Mouse (Mus musculus): ENCODE measurements around the gene Mkrn1.
"Not testable (repeated sequence)": the region's sequence is repeated elsewhere in the genome, so short reads cannot be mapped to it uniquely, and the experiment has no call there.

Gene Mkrn1

GRCm38 (mm10) chr6:39419851-39420721 is at the start of gene Mkrn1:
Gene Mkrn1, minus strand, starts transcription at chr6:39420462.
- ATAC-seq (ENCODE audit: insufficient number of reproducible peaks, low FRiP score, low TSS enrichment) = peak; percentile 93

DNA sequence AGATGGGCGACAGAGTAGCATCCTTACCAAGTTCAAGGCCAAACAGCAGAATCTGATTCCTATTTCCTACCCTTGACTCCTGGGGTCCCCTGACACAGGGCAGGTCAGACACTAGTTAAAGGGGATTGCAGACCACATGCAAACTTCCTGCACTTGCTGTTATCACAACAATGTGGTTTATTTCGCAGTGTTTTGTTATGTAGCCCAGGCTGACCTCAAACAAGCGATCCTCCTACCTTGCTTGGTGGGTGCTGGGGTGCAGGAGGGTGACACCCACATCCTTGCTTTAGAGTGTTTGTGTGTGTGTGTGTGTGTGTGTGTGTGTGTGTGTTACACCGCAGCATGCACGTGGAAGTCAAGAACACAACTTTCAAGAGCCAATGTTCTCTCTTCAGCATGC is 49.2 kb upstream of the Mkrn1 start:
- ATAC-seq (ENCODE audit: insufficient number of reproducible peaks, low FRiP score, low TSS enrichment) = no peak

DNA sequence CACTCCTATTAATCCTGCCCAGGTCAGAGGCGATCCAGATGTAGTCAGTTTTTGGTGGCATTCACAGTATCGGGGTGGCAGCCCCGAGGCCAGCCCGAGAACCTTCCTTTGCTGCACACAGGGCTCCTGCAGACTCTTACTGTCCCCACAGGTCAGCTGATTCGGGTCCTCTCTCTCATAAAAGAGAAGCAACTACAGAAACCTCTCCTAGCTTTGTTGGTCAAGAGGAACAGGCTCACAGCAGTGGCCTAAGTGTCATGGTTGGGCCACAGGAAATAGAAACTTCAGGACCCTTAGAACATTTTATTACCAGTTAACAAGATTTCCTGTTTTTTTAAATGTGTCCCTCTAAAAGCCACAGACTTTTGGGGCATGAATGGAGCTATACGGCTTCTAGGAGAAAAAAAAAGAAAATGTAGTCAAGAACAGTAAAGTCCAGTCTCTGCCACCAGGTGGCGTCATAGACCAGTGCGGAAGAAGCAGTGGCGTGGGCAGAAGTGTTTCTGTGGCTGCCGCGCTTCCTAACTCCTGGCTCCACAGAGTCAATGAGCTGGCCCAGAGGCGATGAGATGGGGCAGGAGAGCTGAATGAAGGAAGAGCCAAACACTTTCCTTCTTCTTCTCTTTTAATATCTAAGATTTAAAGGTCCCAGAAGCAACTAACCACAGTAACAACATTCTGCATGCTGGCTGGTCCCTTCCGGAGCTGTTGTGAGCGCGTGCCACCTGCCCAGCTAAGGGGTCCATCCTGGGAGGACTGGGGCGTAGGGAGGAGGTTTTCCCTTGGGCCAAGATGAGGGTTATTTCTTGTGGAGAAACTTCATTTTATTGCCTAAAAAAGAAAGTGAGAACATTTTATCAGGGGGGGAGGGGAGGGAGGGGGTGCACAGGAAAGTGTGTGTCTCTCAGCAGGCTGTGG is 42.6 kb upstream of the Mkrn1 start:
- ATAC-seq (ENCODE audit: insufficient number of reproducible peaks, low FRiP score, low TSS enrichment) = peak; percentile 88

- no peak for ATAC-seq (ENCODE audit: insufficient number of reproducible peaks, low FRiP score, low TSS enrichment)
These were observed 39.8 kb upstream of the Mkrn1 start for GRCm38 (mm10) chr6:39460040-39460439.

DNA sequence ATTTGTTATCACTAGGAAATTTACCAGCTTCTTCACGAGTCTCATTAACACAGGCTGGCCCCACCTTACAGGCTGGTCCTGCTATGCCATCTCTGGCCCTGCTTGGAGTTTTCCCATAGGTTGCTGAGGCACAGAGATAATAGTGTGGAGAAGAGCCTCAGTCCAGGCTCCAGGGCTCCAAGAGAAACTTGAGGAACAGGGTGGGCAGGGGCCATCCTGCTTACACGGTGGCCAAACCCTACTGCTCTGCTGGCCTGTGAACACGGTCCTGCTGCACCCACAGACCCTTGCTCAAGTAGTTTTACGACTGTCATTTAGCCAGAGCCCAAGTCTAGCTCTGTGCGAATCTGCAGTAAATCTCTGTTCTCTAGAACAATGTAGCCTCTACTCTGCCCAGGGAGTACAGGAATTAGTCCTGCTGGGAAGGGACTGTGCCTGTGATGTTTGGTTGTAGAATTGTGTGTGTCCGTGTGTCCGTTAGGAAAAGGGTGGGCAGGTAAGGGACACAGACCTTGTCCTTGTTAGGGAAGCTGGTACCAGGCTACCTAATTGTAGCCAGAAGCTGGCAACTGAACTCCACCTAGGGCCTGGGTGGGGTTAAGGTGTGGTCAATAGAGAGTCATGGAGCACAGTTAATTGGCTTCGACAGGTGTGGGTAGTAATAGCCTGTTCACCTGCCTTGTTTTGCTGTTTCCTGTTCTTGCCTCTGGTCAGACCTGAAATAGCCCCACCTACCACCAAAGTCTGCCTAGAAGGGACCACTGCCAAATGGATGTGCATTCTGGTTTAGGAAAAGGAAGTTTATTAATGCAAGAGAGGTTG is 35.3 kb upstream of the Mkrn1 start:
- no peak for ATAC-seq (ENCODE audit: insufficient number of reproducible peaks, low FRiP score, low TSS enrichment)

GRCm38 (mm10) chr6:39454616-39455015 is 34.4 kb upstream of the Mkrn1 start:
- no peak for ATAC-seq (ENCODE audit: insufficient number of reproducible peaks, low FRiP score, low TSS enrichment)

- ATAC-seq (ENCODE audit: insufficient number of reproducible peaks, low FRiP score, low TSS enrichment) = no peak
These were observed 33.3 kb upstream of the Mkrn1 start for GRCm38 (mm10) chr6:39453564-39453963.

DNA sequence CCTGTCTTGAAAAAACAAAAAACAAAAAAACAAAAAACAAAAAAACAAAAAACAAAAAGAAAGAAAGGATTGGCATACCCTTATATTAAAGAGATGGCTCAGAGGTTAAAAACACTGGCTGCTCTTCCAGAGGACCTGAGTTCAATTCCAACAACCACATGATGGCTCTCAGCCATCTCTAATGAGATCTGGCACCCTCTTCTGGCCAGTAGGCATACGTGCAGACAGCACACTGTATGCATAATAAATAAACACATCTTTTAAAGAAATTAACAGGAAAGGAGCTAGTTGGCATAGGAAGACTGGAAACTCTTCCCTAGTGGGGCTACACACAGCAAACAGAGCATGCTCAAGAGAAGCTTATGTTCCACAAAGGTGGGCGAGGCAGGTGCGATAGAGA is 30.8 kb upstream of the Mkrn1 start:
- ATAC-seq (ENCODE audit: insufficient number of reproducible peaks, low FRiP score, low TSS enrichment) = no peak

- no peak for ATAC-seq (ENCODE audit: insufficient number of reproducible peaks, low FRiP score, low TSS enrichment)
These were observed 30.3 kb upstream of the Mkrn1 start for GRCm38 (mm10) chr6:39450580-39450979.

DNA sequence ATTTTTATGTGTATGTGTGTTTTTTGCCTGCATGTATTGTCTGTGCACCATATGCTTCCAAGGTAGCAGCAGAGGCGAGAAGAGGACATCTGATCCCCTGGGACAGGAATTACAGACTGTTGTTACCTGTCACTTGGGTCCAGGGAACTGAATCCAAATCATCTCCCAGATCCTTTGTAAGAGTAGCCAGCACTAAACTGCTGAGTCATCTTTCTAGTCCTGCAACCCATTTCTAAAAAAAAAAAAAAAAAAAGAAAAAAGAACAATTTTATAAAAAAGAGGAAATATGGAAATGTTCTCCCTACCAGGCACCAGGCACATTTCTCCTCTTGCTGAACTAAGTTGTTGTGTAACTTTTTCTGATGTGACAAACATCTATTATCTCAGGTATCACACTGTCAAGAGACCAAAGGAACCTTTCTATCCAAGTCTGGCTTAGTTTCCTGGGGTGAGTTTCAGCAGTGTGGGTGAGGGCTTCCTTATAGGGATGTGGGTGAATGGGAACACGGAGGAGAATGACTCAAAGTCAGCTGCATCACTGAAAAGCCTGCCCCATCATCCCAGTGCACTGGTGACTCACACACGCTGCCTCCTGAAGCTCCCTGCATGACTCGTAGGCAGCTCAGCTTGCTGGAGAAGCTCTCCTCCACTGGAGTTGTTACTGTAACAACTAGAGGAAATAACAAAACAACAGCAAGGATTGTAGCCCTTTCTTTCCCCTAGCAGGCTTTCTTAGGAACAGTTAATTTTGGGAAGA is 27.3 kb upstream of the Mkrn1 start:
- no peak for ATAC-seq (ENCODE audit: insufficient number of reproducible peaks, low FRiP score, low TSS enrichment)

DNA sequence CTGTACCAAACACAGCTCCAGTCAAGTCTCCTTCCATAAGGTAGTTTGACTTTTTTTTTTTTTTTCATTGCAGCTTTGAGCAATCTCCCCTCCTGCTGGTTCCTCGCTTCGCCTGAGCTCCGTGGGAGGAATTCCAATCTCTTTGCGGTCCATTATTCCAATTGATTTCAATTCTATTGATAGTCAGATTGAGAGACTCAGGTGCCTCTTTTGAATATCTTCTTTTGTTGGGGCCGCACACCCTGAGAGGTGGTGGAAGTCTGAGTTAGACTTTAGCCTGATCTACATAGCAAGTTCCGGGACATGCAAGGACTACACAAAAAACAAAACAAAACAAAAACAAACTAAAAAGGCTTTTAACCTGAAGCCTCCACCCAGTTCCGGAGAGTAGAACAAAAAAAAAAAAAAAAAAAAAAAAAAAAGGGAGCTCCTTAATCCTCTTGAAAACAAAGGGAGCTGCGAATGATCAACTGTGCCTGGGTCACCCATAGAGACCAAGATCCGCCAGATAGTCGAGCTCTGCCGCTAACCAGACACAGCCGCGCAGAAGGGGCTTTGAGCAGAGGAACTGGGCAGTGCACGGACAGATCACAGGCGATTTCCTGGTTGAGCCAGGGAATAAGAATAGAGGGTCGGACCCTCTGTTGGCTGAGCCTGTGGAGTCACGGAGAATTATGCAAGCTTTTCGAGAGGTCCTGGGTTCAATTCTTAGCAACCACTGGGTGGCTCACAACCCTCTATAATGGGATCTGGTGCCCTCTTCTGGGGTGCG is 25.7 kb upstream of the Mkrn1 start:
- ATAC-seq (ENCODE audit: insufficient number of reproducible peaks, low FRiP score, low TSS enrichment) = no peak

GRCm38 (mm10) chr6:39442786-39443287 is 22.6 kb upstream of the Mkrn1 start:
- no peak for ATAC-seq (ENCODE audit: insufficient number of reproducible peaks, low FRiP score, low TSS enrichment)

- ATAC-seq (ENCODE audit: insufficient number of reproducible peaks, low FRiP score, low TSS enrichment) = no peak
These were observed 19.9 kb upstream of the Mkrn1 start for GRCm38 (mm10) chr6:39440207-39440606.

DNA sequence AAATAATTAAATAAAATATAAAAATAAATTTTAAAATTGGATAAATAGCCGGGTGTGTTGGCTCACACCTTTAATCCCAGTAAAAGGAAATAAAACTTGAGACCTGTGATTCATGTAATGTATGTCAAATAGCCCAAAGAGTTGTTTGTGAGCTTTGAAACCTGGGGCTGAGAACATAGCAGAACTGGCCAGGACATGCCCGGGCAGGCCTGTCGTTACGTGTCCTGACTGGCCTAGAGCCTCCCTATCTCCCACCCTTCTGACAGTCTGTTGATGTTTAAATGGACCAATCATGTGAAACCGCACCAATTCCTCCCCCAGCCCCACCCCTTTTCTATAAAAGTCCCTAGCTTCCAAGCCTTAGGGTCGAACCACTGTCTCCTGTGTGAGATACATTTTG is 17.3 kb upstream of the Mkrn1 start:
- ATAC-seq (ENCODE audit: insufficient number of reproducible peaks, low FRiP score, low TSS enrichment) = not testable (repeated sequence)

- ATAC-seq (ENCODE audit: insufficient number of reproducible peaks, low FRiP score, low TSS enrichment) = no peak
These were observed 15.6 kb upstream of the Mkrn1 start for GRCm38 (mm10) chr6:39435875-39436274.

DNA sequence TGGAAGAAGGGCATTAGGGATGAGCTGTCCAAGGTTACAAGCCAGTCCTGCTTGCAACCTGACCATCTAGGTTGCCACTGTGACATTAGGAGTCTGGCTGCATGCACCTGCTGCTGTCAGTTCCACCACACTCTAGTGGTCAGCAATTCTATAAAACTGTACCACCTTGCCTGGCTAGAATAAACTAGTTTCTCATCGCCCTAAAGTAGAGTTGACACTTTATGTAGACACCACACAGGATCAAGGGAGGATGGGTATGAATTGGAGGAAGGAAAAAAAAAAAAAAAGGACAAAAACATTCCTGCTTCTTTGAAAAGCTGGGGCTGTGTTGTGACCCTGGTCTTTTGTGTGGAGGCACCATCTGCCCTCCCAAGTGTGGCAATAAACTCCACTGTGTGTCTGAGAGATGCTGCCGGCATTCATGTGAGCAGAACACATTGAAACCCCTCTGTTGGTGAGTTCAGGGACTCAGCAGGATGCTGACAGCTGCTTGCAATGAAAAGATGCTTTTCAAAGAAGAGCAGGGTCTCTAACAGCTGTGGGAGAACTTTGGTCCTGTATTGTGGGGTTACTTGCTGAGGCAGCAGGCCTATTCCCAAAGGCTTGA is 14.7 kb upstream of the Mkrn1 start:
- ATAC-seq (ENCODE audit: insufficient number of reproducible peaks, low FRiP score, low TSS enrichment) = no peak

GRCm38 (mm10) chr6:39434111-39434885 is 14.0 kb upstream of the Mkrn1 start:
- no peak for ATAC-seq (ENCODE audit: insufficient number of reproducible peaks, low FRiP score, low TSS enrichment)

- ATAC-seq (ENCODE audit: insufficient number of reproducible peaks, low FRiP score, low TSS enrichment) = no peak
These were observed 13.4 kb upstream of the Mkrn1 start for GRCm38 (mm10) chr6:39433701-39434100.
